Mouse (Mus musculus) lung, postnatal 4 days (tissue): ENCODE measurements around the gene Ptgr1.

ENCODE experiments used
- DNase-seq, 2 experiments: peaks; one replicate each; pipeline ENCODE4 v3.0.0; 2021

Gene Ptgr1

DNA sequence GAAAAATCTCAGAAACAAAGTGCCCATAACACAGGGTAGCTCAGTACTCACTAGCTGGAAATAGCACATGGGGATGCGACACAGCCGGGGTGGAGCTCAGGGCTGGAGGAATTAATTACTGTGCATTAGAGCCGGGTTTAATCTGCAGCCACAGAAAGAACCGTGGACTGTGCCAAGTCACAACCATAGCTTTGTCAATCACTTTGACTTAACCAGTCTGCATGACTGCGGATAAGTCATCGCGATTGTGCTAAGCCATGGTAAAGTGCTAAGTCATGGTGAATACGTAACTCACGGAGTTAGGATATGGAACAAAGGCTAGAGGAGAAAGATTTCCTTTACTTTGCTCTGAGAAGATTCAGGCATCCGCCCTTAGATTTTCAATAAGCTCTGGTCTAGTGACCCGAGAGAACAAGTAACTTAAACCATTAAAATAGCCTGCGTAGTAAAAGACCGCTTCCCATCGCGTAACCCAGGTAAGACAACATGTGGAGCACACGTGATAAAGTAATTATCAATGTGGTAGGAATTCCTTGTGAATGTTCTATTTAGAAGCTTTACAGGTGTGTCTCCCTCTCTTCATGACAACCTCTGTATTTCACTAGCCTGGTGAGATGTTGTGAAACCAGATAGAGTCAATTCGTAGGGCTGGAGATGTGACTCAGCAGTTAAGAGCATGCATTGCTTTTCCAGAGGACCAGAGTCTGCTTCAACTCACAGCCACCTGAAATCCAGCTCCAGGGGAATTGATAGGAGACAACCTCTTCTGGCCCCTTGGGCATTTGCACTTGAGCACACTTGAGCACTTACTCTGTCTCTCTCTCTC, 3.9 kb upstream of the Ptgr1 start:
- DNase-seq = no peak

- DNase-seq = no peak
Measured at GRCm38 (mm10) chr4:58989303-58989898, 2.5 kb upstream of the Ptgr1 start.

DNA sequence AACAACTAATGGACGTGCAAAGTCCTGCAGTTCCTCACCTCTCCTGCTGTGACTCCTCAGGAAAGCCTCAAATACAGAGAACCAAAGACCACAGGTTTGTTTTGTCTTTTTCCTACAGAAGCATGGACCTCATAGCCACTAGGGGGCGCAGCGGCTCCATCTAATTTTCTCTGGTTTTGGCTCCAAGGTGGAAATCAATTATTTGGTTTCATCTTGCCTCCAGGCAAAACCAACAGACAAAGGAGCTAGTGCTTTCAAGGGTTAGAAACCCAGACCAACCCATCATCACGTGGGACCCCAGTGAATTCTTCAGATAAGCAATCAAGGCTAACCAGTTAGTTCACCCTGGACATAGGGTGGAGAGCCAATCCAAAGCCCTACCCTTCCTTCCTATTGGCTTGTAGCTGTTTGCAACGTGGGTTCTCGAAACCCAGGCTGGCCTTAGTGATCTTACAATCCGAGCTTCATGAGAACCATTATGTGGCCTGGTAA, 1.7 kb downstream of the Ptgr1 start:
- DNase-seq = peak; percentile 80 to 86

- peak in 1 of 2 experiments; percentile 7 for DNase-seq
Measured at GRCm38 (mm10) chr4:58982806-58983205, 4.1 kb downstream of the Ptgr1 start.

- DNase-seq = peak in 1 of 2 experiments; percentile 24
Measured at GRCm38 (mm10) chr4:58981421-58981820, 5.5 kb downstream of the Ptgr1 start.

- no peak for DNase-seq
Measured at GRCm38 (mm10) chr4:58975711-58976110, 11.2 kb downstream of the Ptgr1 start.

GRCm38 (mm10) chr4:58970678-58971077, 16.2 kb downstream of the Ptgr1 start:
- DNase-seq = no peak

GRCm38 (mm10) chr4:58965136-58965535, 21.8 kb downstream of the Ptgr1 start:
- DNase-seq = no peak

DNA sequence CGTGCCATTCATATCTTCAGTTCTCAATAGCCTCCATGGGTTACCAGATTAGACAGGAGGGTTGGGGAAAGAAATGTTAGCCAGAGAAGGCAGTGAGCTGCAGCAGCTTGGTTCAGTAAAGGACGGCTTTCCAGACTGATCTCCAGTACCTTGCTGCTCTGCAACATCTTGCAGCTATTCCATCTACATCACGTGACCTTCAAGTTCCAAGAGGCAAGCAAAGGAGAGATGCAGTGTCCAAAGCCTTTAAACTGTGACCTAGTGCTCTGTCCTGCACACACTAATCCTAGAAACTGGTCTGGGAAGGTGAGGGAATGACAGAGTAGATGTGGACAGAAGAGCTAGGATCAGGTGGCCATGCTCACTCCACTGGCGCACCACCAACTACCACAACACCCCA, 23.6 kb downstream of the Ptgr1 start:
- no peak for DNase-seq

DNA sequence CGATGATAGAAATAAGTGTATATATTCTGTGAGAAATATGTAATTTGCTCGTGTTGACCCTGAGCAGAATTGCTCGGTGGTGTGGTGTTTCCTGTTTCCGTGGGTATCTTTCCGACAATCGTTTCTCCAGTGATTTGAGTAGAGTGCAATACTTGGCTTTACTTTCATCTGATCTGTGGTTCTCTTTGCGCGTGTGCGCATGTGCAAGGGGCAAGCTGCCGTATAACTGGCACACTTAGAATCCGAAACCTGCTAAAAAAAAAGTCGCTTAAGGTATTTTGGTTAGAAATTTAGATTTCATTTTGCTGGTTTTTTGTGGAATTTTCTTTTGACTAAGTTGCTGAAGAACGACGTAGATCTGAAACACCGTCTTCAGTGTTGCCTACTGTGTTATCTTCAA, 25.2 kb downstream of the Ptgr1 start:
- DNase-seq = no peak

GRCm38 (mm10) chr4:58952630-58953029, 34.3 kb downstream of the Ptgr1 start:
- DNase-seq = no peak

GRCm38 (mm10) chr4:58948391-58948790, 38.5 kb downstream of the Ptgr1 start:
- DNase-seq = no peak

GRCm38 (mm10) chr4:58944695-58945094, 42.2 kb downstream of the Ptgr1 start:
- DNase-seq = no peak

GRCm38 (mm10) chr4:58944206-58944553, 42.7 kb downstream of the Ptgr1 start:
- no peak for DNase-seq

DNA sequence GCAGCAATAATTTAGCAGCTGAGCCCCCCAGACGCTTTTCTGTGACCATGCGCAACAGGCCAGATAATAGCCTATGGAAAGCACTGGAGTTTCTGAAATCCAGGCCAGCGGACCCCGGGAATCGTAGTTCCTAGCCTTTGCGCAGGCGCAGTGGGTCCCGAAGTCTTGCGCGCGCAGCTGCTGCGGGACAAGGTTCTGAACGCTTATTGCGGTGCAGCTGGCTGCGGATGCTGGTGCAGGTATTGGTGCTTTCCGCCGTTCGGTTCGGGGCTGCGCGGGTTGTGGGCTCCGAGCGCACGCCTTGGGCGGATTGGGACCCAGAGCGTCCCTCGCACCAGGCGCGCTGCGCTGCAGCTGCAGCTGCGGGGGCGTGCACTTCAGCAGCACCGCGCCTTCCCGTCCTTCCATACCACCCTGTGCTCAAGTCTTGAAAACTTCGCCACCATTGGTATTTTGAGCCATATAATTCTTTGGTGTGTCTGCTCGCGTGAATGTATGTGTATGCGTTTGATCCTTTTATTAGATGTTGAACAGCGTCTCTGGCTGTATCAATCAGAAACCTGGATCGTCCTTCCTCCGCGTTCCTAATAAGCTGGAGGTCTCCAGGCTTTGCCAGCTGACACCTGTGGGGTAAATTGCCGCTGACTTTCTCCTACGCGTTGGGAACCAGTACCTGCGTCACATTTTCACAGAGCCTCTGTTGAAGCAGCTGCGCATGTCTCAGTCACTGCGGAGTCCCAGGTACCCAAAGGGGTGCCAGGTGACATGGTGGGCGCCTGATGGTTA, 43.3 kb downstream of the Ptgr1 start, which contains the start of gene Zkscan16:
TSS of gene Zkscan16 (plus strand) at position 209 of the 786 bp plus-strand sequence.
- peak; percentile 82 to 83 for DNase-seq

GRCm38 (mm10) chr4:58942942-58943341, 44.0 kb downstream of the Ptgr1 start:
- no peak for DNase-seq

- DNase-seq = no peak
Measured at GRCm38 (mm10) chr4:58941638-58942037, 45.3 kb downstream of the Ptgr1 start.

DNA sequence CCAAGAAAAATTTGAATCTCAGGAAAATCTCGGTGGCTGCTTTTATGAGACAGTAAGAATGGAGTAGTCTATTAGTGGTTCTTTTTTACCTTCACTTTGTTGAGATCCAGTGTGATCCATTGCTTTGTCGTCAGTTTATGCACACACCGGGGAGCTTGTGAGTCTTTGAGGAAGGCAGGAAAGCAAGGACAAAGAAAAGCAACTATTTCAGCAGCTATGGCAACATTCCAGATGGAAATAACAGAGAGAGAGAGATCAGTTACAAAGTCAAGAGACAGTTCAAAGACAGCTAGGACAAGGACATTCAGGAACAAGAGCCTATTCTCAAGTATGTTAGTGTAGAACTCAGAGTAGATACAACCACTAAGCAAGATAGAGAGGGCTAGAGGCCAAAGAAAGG, 51.1 kb downstream of the Ptgr1 start:
- no peak for DNase-seq

GRCm38 (mm10) chr4:58934746-58935476, 52.0 kb downstream of the Ptgr1 start:
- DNase-seq = peak; percentile 53 to 66

DNA sequence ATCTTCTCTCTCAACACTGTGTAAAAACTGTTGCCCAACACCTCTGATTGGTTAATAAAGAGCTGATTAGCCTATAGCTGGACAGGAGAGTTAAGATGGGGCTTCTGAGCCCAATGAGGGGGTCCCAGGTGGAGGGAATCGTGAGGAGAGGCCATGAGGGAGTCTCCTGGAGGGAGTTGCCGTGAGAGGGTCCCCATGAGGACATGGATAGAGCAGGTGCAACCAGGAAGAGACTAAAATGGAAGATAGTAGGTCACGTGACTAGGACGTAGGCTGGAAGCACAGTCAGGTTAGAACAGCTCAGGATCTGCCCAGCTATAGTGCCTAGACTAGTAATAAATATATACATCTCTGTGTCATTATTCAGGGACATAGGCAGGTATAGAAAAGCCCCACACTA, 52.6 kb downstream of the Ptgr1 start:
- DNase-seq = no peak

GRCm38 (mm10) chr4:58932541-58932940, 54.4 kb downstream of the Ptgr1 start:
- DNase-seq = no peak

DNA sequence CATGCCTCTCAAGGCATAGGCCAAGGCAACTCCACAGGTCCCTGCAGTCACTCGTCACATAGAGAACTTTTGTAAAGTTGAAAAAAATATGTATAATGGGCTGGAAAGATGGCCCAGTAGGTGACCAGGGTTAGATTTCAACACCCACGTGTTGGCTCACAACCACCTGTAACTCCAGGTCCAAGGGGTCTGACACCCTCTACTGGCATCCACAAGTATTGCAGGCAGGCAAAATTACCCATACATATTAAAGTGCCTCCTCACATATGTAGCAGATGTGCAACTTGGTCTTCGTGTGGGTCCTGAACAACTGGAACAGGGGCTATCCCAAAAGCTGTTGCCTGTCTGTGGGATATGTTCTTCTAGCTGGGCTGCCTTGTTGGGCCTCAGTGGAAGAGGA, 59.3 kb downstream of the Ptgr1 start:
- DNase-seq = no peak

DNA sequence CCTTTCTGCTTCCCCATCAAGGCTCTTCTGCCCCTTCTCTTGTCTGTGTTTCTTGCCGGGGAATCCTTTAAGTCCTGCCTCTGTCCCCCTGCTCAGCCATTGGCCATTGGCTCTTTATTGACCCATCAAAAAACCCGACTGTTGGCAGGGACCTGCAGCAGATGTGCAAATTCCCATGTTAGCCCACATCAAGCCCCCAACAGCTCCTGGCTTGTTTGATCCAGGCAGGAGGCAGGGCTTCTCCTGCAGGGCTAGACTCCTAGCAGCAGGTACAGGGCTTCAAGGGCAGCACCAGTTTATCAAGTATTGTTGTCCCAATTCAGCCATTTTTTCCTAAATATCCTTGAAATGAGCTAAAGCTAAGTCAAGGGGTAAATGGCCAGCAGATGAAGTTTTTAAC, 60.8 kb downstream of the Ptgr1 start:
- no peak for DNase-seq
